Mouse (Mus musculus) granulocyte monocyte progenitor cell, adult 5-6 weeks (primary cell): ENCODE results near the gene Itgb3. TPM values are rescaled to one million over a fixed set of nuclear protein-coding genes. Genes with fewer than 3 reads are reported as not detected.

Source experiments
- ATAC-seq: replicated peaks from 2 replicates; pipeline ENCODE4 v1.8.0; 2016; ENCODE audit warnings: mild to moderate bottlenecking, moderate TSS enrichment, inconsistent platforms; ENCODE audit not compliant: poor library complexity, severe bottlenecking
- total RNA-seq, 2 experiments: library from RNA; stranded (forward) in 1 of 2; stranded (reverse) in 1 of 2; fragments of 200-712, 200-1000 nt in 1 of 2; fragments of >200 nt in 1 of 2; fragmentation: Nextera tagmentation in 1 of 2; gene quantifications; 2 replicates each; pipeline ENCODE4 v1.2.3; 2014 to 2017

Gene Itgb3
- total RNA-seq, 2 experiments from 2014 or later = 1.9 to 7.2 TPM

DNA sequence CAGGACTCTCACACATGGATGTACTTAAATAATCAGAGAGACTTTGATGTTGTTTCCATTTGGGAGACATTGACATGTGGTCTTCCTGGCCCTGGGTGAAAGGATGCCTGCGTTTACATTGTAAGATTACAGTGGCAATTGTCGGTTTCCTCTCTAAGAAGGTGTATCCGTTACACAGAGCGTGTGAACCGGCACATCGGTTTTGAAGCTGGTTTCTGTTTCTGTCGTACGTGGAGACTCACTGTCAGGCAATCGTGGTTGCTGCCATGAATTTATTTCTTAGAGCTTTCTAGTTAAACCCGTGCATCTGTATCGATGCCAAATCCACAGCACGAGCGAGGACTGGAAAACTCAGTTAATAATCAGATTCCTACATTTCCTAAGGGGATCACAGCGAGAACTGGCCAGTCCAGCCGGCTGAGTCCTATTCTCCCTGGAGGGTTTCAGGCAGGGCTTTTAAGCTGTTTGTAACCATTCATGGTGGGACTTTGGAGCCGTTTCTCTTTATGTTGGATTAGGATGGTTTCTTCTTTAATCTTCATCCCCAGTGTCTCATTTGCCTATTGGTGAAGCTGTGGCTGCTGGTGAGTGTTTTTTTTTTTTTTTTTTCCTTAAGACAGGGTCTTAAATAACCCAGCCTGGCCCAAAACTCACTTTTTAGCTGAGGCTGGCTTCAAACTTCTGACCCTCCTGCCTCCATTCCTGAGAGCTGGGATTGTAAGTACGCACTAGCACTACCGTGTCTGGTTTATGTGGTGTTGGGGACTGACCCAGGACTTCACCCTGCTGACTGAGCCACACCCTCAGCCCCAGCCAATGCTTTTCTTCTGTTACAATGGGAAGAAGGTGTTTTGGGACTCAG lies 26.1 kb upstream of the Itgb3 start:
- peak; percentile 43 for ATAC-seq

DNA sequence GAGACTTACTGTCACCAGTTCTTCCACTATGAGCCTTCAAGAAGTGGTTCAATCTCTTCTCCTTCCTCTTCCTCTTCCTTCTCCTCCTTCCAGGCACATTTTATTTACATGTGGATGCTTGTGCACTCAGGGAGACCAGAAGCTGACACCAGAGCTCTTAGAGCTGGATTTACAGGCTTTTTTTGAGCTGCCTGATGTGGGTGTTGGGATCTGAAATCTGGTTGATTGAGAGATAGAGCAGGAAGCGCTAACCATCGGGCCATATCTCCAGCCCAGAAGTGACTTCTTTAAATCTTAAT lies 25.5 kb upstream of the Itgb3 start:
- no peak for ATAC-seq

DNA sequence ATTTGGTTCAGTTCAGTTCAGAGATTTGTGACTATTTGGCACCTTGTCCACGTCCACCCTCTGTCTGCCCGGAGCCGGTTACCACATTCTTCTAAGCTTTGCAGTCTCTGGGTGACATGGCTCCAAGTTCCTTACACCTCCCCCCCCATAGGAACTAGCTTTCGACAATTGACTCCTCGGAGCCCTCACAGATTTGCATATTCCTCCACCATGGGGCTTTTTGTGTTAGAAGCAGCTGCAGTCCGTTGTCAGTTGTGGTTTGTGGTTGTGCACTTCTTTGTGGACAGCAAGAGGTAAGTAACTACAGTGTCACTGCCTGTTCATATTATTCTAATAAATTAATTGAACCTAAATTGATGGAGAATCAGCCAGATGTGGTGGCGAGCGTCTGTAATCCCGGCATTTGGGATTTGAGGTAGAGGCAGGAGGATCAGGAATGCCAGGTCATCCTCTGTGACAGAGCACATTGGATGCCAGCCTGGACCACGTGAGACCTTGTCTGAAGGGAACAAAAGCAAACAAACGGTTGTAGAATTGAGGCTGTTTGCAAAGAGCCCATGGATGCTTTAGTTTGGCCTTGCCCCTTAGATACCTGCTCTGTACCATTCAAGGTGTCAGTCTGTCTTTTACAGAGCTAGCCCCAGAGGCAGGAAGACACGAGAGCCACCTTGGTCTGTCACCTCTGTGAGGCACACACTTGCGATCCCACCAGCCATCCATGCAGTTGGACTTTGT lies 25.0 kb upstream of the Itgb3 start:
- peak; percentile 66 for ATAC-seq

DNA sequence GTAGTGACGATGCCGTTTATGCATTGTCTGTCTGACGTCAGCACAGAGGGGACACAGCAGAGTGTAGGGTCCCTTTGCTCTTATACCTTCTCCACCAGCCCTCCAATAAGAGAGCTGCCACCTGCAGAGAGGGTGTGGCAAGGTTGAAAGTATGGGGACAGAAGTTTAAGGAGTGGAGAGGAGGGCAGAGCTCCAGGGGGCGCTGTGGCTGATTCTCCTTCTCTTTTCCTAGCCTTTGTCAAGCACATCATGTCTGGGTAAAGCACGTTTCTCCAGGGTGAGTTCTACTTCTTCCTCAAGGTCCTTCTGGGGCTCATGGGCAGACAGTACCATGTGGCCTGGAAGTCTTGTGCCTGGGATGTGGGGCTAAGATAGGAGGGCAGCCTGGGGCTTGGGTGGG lies 22.3 kb upstream of the Itgb3 start:
- no peak for ATAC-seq

DNA sequence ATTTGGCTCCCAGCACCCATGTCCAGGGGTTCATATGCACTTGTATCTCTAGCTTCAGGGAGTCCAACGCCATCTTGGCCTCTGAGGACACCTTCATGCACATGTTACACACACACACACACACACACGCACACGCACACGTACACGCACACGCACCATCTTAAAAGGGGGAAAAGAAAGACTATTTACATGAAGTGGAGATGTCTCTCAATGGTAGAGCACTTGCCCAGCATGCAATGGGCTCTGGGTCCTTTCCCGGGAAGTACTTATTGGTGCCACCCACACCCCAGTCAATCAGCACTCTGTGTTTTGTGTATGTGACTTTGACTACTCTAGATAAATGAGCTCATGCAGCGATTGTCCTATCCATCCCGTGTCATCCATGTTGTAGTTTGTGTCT lies 19.9 kb upstream of the Itgb3 start:
- no peak for ATAC-seq

DNA sequence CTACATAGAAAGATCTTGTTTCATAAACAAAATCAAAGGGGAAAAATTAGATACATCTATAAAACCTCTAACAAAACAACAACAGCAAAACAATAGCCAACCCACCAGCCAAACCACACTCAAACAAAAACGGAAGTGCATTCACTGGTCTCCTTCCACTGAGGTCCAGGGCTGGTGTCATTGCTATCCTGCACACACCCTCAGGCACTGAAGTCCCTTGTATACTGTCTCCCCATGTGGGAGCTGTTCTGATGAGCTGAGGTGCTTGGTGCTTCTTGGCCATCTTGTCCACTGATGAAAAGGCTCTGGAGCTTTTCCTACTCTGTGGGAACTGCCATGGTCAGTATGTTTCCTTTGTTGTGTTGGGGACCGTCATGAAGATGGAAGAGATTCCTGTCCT lies 19.3 kb upstream of the Itgb3 start:
- ATAC-seq = no peak

DNA sequence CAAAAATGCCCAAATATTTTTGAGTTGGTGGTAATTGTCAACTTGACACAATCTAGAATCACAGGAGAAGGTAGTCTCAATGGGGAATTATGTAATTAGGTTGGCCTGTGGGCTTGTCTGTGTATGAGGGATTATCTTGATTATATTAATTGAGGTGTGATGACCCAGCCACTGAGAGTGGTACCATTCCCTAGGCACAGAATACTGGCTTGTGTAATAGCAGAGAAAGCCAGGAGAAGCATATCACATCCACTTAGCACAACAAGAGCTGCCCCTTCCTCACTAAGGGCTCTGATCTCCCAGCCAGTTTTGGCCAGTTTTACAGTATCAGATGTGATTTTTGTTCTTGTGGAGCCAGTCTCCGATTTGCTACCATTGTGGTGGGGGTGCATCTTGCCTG lies 18.2 kb upstream of the Itgb3 start:
- ATAC-seq = no peak

DNA sequence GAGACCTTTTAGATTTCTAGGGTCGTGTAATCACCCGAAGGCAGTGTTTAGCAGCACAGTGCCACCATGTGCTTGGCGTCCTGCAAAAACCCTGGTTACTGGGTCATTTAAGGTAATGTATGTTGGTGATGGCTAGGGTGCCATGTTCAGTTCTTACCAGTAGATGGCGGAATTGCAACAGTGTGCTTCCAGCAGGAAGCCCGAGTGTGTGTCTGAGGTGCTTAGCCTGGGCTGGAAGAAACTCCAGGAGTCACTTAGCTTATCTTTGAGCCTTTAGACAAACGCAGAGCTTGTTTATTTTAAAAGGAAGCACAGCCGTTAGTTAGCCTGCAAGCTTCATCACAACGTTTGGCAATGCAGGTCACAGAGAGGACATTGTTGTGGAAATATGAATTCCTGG lies 17.7 kb upstream of the Itgb3 start:
- ATAC-seq = peak; percentile 96

DNA sequence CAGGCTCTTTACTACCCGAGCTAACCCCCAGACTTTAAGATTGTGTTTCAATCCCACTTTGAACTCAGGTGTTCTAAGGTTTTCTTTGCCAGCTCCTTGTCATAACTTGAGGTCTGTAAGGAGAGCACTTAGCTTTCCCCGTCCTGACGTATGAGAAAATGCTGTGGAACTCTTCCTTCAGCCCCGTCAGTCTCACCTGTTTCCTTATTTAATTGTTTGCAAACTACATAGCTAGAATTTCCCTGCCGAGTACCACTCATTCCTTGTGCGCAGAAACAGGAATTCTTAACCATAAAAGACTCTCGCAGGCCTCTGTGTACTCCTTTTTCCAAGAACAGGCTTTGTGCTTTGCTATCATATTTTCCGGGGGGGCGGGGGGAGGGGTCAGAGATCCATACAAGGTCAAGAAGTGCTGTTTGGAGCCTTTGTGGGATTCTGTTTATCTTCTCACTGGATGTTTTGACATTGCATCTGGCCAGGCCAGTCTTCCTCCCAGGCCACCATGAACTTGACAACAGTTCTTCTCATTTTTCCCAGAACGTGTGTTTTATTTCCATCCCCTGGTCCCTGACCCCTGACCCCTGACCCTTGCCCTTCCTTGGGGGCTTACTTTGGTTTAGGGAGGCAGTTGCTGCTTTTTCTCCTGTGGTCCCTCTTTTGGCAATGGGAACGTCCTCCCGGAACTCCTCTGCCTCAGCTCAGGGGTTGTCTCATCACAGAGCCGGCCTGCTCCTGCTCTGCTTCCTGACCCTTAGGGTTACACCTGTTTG lies 15.5 kb upstream of the Itgb3 start:
- no peak for ATAC-seq

DNA sequence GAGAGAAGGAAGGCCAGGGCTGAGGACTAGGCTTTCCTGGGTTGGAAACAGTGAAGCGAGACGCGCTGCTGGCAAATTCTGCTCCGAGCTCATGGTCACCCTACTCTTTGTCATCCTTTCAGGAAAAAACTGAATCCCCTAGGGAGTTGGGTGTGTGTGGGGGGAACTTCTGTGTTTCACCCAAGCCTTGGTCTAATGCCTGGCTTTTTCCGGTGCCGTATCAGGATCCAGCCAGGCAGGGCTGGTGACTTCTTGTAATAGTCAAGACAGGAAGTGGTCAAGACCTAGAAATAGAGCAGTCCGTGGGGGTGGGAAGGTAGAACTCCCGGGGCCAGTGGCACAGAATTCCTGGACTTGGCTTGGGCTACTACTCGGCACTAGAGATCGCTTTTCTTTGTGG lies 11.4 kb upstream of the Itgb3 start:
- ATAC-seq = peak; percentile 79

DNA sequence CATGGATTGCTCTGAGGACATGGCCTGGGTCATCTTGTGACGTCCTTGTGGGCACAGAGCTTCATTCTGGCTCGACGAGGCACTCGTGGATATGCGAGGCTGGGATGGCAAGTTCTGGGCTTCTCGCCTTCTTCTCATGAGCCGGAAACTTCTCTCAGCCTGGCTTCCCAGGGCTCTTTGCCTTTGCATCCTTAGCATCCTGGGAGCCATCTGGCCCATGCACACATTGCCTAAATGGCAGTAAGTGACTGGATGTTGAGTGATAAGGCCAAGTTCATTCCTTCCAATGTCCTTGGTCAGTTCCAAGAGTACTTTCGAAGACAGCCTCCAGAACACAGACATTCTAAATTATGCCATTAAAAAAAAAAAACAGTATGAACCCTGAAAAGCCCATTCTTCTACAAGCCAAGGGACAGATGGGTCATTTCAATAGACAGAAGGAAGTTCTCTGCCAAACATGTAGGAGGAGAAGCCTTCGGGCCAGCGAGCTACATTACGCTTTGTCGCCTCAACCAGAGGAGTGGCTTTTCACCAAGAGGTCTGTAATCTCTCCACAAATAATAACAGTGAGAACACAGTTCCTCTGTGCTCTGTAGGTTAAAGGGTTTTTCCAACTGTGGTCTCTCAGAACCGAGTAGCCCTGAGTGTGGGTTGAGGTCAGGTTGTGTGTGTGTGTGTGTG lies 8.4 kb upstream of the Itgb3 start:
- no peak for ATAC-seq

DNA sequence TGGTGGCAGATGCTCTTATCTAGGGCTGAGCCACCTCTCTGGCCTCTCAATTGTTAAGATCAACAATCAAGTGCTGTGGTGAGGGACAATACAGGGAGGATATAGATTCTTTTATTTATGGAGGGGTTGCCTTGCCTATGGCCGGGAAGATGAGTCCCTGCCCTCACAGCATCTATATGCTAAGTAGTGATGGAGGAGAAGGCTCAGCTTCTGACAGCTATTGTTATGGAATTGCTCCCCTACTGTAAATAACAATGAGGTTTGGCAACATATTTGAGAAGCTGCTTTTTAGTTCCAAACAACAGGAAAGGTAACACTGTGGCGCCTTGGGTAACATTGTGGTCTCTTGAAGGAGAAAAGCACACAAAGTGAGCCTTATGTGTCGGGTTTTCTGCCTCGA lies 7.1 kb upstream of the Itgb3 start:
- no peak for ATAC-seq

DNA sequence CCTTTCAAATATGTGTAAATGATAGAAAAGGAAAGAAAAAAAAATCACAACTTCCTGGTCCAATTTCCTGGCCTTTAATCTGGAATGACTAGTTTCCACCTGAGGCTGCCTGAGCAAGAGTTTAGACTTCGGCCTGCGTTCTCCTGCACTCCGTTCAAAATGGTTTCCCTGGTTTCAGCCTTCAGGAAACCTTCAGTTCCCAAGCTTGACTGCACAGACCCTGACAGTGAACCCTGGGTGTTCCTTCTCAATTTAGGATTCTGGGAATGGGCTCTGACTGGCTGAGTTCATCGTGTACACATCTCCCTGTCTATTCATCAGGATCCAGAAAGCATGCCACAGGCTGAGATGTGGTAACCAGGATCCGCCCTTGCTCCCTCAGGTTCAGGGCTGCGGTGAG lies 3.6 kb upstream of the Itgb3 start:
- ATAC-seq = no peak

DNA sequence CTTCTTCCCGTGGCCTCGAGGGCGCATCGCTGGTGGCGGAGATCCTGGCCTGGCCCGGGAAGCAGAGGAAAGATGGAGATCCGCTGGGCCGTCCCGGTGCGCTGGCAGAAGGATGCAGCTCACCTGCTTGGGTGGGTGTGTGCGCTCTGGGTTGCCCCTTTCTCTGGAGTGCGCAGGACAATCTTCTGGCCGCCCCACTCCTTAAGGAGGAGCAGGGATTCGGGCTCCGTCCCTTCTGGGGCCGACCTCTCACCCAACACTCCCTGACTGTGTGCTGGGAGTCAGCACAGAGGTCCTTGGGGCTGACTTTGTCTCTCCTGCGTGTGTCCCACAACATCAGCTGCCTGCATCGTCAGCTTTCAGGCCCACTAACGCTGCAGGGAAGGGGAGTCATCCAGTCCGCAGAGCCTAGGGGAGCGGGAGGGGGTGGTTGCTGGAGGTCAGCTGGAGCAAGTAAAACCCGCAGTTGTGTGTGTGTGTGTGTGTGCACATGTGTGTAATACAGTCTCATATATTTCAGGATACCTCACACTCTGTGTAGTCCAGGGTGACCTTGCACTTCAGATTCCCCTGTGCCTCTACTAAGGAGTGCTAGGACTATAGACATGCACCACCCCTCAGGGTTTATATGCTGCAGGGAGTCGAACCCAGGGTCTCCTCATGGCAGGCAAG lies 585 bp downstream of the Itgb3 start:
- ATAC-seq = 0 out of 2 replicates have a peak, but pooled peaks have one; percentile 1

DNA sequence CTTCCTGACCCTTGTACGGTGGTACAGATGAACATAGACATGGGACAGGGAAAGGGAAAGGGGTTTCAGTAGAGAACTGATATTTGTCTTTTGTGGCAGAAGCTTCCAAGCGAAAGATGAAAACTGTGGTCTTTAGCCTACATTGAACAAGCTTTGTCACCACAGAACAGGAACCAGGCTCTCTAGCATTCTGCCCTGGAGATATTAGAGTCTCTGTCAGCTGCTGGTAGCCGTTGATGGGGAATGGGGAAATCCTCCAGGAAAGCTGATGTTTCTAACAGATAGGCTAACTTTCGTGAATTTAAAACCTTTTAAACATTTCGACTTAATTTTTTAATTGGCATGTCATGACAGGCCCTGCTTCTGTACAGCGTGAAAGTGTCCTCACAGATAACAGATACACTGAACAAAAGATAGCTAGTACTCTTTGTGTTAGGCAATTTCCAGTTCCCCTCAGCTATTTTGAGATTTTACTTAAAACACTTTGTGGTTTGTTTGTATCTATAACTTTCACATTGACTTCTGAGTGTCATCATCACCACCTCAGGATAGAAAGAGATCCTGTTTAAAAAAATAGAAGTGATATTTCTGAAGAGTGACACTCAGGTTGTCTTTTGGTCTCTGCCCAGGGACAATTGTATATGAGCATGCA lies 1.4 kb downstream of the Itgb3 start:
- ATAC-seq = peak; percentile 51

DNA sequence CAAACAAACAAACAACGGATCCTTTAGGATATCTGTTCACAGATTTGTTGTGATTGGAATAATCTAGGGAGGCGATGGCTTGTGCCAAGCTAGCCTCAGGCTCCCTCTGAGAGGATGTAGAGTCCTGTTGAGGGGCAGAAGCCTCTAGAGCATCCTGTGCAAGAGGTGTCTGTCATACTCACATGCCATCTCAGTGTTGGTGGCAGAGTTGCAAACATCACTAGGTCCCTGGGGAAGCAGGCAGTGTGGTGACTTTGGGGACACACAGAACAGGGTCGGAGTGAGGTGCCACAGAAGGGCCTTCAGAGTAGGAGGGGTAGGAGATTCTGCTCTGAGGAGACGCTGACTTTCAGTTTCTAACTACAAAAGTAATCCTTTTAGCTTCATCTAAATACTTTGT lies 1.9 kb downstream of the Itgb3 start:
- peak; percentile 28 for ATAC-seq

DNA sequence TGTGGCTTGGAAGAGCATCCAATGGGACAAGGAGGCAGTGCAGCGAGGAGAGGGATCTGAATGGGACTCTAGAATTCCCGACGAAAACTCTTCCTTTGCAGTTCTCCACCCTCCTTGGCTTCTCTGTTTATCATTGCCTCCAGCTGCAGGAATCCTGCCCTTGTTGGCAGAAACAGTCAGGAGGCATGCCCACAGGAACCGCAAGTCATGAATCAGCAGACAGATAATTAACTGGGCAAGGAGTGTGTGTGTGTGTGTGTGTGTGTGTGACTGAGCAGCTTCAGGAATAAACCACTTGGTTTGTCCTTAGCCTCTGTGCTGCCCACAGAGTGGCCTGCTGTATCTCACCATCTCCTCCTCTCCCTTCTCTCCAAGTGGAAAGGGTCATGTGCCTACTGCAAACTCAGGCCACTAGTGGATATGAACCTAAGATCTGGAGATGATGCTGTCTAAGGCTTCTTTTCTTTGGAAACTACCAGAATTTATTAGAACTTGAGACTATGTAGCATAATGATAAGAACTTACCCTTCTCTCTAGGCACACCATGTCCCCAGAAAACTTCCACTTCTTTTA lies 3.9 kb downstream of the Itgb3 start:
- ATAC-seq = peak; percentile 33

DNA sequence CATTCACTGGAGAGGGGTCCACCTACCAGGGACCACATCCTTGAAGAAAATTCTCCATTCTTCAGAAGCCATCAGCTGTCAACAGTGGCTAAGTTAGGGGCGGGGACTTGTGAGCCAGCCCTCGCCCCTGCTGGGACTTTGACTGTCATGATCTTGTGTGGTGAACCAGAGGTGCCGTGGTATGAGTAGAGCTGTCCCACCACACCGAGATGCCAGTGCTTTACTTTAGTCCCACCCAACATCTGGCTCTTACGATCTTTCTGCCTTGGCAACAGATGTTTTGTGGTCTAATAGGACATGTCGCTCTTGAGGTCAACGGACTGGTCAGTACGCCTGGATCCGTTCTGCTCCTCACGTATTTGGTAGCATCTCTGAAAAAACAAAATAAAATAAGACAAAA lies 5.8 kb downstream of the Itgb3 start:
- ATAC-seq = no peak

DNA sequence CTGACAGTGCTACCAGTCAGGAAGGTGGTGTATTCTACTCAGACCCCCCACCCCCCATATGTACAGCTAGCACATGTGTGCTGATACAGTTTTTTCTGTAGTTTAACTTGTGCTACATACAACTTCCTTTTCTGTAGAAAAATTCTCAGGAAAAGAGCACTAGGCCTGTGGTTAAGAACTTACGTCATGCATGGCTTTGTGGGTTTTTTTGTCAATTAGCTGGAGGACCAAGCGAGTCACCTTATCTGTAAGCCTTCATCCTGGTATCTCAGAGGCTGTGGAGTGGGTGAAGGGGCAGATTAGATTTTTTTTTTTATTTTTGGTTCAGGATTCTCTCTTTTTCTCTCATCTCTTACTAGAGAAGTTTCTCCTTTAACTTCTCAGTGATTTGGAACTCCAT lies 6.3 kb downstream of the Itgb3 start:
- ATAC-seq = peak; percentile 46
